Comparison of ENCODE assay signal across 33 mouse cellular contexts in the genomic region with DNA sequence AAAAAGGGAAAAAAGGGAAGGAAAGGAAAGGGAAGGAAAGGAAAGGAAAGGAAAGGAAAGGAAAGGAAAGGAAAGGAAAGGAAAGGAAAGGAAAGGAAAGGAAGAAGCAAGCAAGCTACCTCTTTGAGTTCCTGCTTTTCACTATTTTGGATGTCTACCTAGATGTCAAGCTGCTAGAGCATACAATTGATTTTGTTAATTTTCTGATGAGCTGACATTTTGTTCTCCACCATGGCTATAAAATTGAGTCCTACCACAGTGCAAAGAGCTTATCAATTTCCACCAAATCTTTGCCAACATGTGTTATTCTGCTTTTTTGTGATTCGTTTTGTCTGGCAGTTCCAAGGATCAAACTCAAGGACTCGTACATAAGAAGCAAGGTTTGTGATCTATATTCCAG. TPM values are rescaled to one million over a fixed set of nuclear protein-coding genes. Genes with fewer than 3 reads are reported as not detected.
DNase-seq lines count a peak whose midpoint lies in the region; ATAC-seq and TF ChIP-seq lines count a peak whose summit lies in the region.
"Had no signal": no experiment of that assay in that cellular context is flagged by ENCODE, and none has a peak within 500 bp of the region (broad histone marks: within the 10 kb centered on the region; RNA-seq: fewer than 3 reads in every experiment).

No protein-coding gene starts in this region.

- no peak overlapping the region for H3K9ac ChIP-seq in liver, embryonic 14.5 days (replicated peaks)
- no peak overlapping the region for H3K9ac ChIP-seq in liver, embryonic 12.5 days
- H3K9ac ChIP-seq: embryonic facial prominence, embryonic 15.5 days; forebrain, embryonic 13.5 days; hindbrain, embryonic 14.5 days; liver, embryonic 13.5 days had no signal

- no peak for DNase-seq in liver, embryonic 14.5 days (ENCODE audit: low read depth in 3 of 3, low spot score in 3 of 3)
- no peak for DNase-seq in MN1 (ENCODE audit: low spot score)
- no peak for DNase-seq in adrenal gland, adult 18-20 months (ENCODE audit: low spot score in 2 of 2)
- DNase-seq in adrenal gland, postnatal 4 days (ENCODE audit: low spot score in 2 of 2) = no peak
- no peak for DNase-seq in cerebellum, postnatal 4 days (ENCODE audit: low spot score in 2 of 2)
- DNase-seq: adrenal gland, postnatal 14 days; cerebellum, adult 11-12 months; cerebellum, adult 9-11 months; gastrocnemius, postnatal 25 days; heart, postnatal 4 days; kidney, adult 18-20 months; kidney, postnatal 36 days; layer of hippocampus, postnatal 36 days; left cerebral cortex, postnatal 4 days; liver, embryonic 13.5 days; lung, adult 2 months; lung, postnatal 10 days; retina, postnatal 1 day; right cerebral cortex, postnatal 14 days; thymus, postnatal 36 days had no signal

- no peak for ATAC-seq in liver, embryonic 14.5 days (ENCODE audit: insufficient read depth)
- ATAC-seq in liver, embryonic 12.5 days = no peak
- ATAC-seq in common myeloid progenitor, adult 5-6 weeks (replicated peaks; ENCODE audit: low read depth, poor library complexity, severe bottlenecking) = 0 out of 2 replicates have a peak, but pooled peaks have one; percentile 25
- peak; percentile 42 for ATAC-seq in megakaryocyte progenitor cell, adult 5-6 weeks (replicated peaks; ENCODE audit: poor library complexity)
- ATAC-seq: forebrain, embryonic 13.5 days; midbrain, embryonic 16.5 days had no signal

- H3K36me3 ChIP-seq in liver, embryonic 14.5 days (replicated peaks; ENCODE audit: control insufficient read depth, insufficient read depth, low read depth) = peaks cover 22% of the 10 kb centered on the region
- H3K36me3 ChIP-seq in liver, embryonic 12.5 days = peaks cover 58% of the 10 kb centered on the region

- 73% methylated on average over 2 of the region's 2 CpGs for WGBS in liver, embryonic 14.5 days (ENCODE audit: insufficient replicate concordance)
- 70% methylated on average over 2 of the region's 2 CpGs for WGBS in liver, embryonic 12.5 days (ENCODE audit: insufficient replicate concordance)

- H3K4me2 ChIP-seq in liver, embryonic 14.5 days (ENCODE audit: low read depth) = no peak overlapping the region
- no peak overlapping the region for H3K4me2 ChIP-seq in liver, embryonic 12.5 days
- H3K4me2 ChIP-seq: embryonic facial prominence, embryonic 15.5 days; forebrain, embryonic 13.5 days; heart, embryonic 11.5 days; hindbrain, embryonic 14.5 days; liver, embryonic 13.5 days; midbrain, embryonic 11.5 days had no signal

- no peaks in the 10 kb centered on the region; a peak in 1 of 4 replicates for H3K4me1 ChIP-seq in liver, embryonic 14.5 days (replicated peaks; ENCODE audit: control insufficient read depth in 2 of 2, insufficient read depth in 2 of 2, low read length in 1 of 2)
- H3K4me1 ChIP-seq in liver, embryonic 12.5 days = peaks cover 8% of the 10 kb centered on the region
- H3K4me1 ChIP-seq: embryonic facial prominence, embryonic 15.5 days; forebrain, embryonic 13.5 days had no signal

- no peak overlapping the region for H3K4me3 ChIP-seq in liver, embryonic 14.5 days (ENCODE audit: insufficient read depth in 1 of 2, low read depth in 2 of 2, low read length in 2 of 2)
- no peak overlapping the region for H3K4me3 ChIP-seq in liver, embryonic 12.5 days
- H3K4me3 ChIP-seq: embryonic facial prominence, embryonic 15.5 days; forebrain, embryonic 13.5 days; liver, embryonic 13.5 days had no signal

- no peak overlapping the region for H3K27ac ChIP-seq in liver, embryonic 14.5 days
- H3K27ac ChIP-seq in liver, embryonic 12.5 days = no peak overlapping the region
- H3K27ac ChIP-seq: embryonic facial prominence, embryonic 15.5 days; forebrain, embryonic 13.5 days; hindbrain, embryonic 14.5 days; liver, embryonic 13.5 days; macrophage had no signal

- no peaks in the 10 kb centered on the region for H3K9me3 ChIP-seq in liver, embryonic 14.5 days (ENCODE audit: control insufficient read depth, low read length)
- no peaks in the 10 kb centered on the region for H3K9me3 ChIP-seq in liver, embryonic 12.5 days (replicated peaks)
- H3K9me3 ChIP-seq: embryonic facial prominence, embryonic 15.5 days; forebrain, embryonic 13.5 days; liver, embryonic 13.5 days had no signal

- H3K27me3 ChIP-seq in liver, embryonic 14.5 days (ENCODE audit: control insufficient read depth, insufficient read depth, low read length) = no peaks in the 10 kb centered on the region
- no peaks in the 10 kb centered on the region for H3K27me3 ChIP-seq in liver, embryonic 12.5 days (replicated peaks)
- H3K27me3 ChIP-seq: CH12.LX; embryonic facial prominence, embryonic 15.5 days; forebrain, embryonic 13.5 days; liver, embryonic 13.5 days had no signal

- TF ChIP-seq CTCF in liver, embryonic 14.5 days (IDR thresholded peaks at IDR 0.05; ENCODE audit: low read depth) = no peak

- TF ChIP-seq EP300 in liver, embryonic 14.5 days (IDR thresholded peaks at IDR 0.05; ENCODE audit: low read depth) = peak; percentile 20; the same call in 1 of the 2 replicates

RNA-seq across cellular contexts. Expression of gene Tmem171, which starts 43.6 kb away (rescaled TPM):
- 0.12 and 0.16 TPM in 2 replicates for polyA plus RNA-seq in liver, embryonic 14.5 days (2012; rRNA removed)
- polyA plus RNA-seq in liver, embryonic 14.5 days (2014; fragmentation: Nextera tagmentation; extraction: Ambion mirVana) = not detected in 2 replicates
- polyA plus RNA-seq in liver, embryonic 12.5 days (2016; fragmentation: Nextera tagmentation; extraction: Ambion mirVana) = not detected in 2 replicates
- total RNA-seq in common myeloid progenitor, adult 5-6 weeks (2017) = 0.27 TPM in 1 of 2 replicates, not detected in the other
- total RNA-seq in megakaryocyte progenitor cell, adult 5-6 weeks (2015) = 0.57 TPM in 1 of 2 replicates, not detected in the other
- total RNA-seq in megakaryocyte progenitor cell, adult 5-6 weeks (2017) = not detected in 2 replicates
- under 1 TPM; 0.80 to 0.86 TPM for total RNA-seq in adrenal gland, adult 18-20 months (2021)
- total RNA-seq in adrenal gland, postnatal 4 days (2021) = 1 to 10 TPM in 1 of 2 experiments, under 1 TPM in 1; 0.54 to 2.5 TPM
- total RNA-seq: CH12.LX, ES-E14 had no signal
- polyA plus RNA-seq: forebrain, embryonic 13.5 days; hindbrain, embryonic 14.5 days; liver, embryonic 13.5 days; midbrain, embryonic 11.5 days; midbrain, embryonic 16.5 days; neural tube, embryonic 14.5 days had no signal

Comparison
In these comparisons a context has a peak if more than half of its experiments do, and no peak if none do; other contexts are left out.
1. ATAC-seq: peak in common myeloid progenitor, adult 5-6 weeks (single experiment) and megakaryocyte progenitor cell, adult 5-6 weeks (single experiment); none in liver, embryonic 14.5 days (single experiment) and liver, embryonic 12.5 days (single experiment).